Mouse (Mus musculus): ENCODE measurements around the gene Fdx1l. TPM values are rescaled to one million over a fixed set of nuclear protein-coding genes. Genes with fewer than 3 reads are reported as not detected.
"Not testable (repeated sequence)": the region's sequence is repeated elsewhere in the genome, so short reads cannot be mapped to it uniquely, and the experiment has no call there.

Fdx1l gene
- polyA plus RNA-seq, 1 experiment from 2014 or later: 62.6 TPM

DNA sequence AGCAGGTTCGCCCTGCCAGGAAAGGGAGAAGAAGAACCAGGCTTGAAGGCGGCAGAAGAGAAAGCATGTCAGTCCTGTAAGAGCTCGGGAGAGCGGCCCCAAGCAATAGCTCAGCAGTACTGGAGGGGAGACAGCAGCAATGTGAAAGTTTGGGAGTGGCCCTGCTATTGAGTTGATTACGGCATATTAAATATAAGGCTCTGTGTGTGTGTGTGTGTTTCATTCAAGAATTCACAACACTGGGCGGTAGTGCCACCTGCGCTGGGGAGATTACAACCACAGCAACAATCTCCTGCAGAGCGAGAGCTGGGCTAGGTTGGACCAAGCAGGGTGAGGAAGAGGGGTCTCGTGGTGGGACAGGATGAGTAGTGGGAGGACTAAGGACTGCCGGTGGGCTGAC lies 21.8 kb downstream of the Fdx1l start:
- Histone ChIP-seq H3K4me1 (0 out of 2 replicates have a peak, but pooled peaks cover 3% of the 10 kb centered on the region), H3K36me3 (replicated peaks) (no peaks in the 10 kb centered on the region), H3K27me3 (replicated peaks; ENCODE audit: low read depth, poor library complexity, severe bottlenecking) (0 out of 2 replicates have a peak, but pooled peaks cover 6% of the 10 kb centered on the region), H3K4me3 (no peak overlapping the region), H3K27ac (replicated peaks) (no peak overlapping the region), H3K9me3 (no peaks in the 10 kb centered on the region)
- 68% methylated on average over 10 of the region's 10 CpGs for WGBS
- DNase-seq (ENCODE audit: low spot score): no peak

- 83% methylated on average over 3 of the region's 3 CpGs for WGBS
- Histone ChIP-seq H3K9me3 (no peaks in the 10 kb centered on the region), H3K27me3 (replicated peaks; ENCODE audit: low read depth, poor library complexity, severe bottlenecking) (peaks cover 16% of the 10 kb centered on the region), H3K4me3 (no peak overlapping the region), H3K4me1 (0 out of 2 replicates have a peak, but pooled peaks cover 8% of the 10 kb centered on the region), H3K36me3 (replicated peaks) (no peaks in the 10 kb centered on the region), H3K27ac (replicated peaks) (no peak overlapping the region)
- DNase-seq (ENCODE audit: low spot score): no peak
Measured at GRCm38 (mm10) chr9:21045235-21045634, 28.2 kb downstream of the Fdx1l start.

- 70% methylated on average over 1 of the region's 1 CpGs for WGBS
- peaks cover 21% of the 10 kb centered on the region for H3K27me3 ChIP-seq (replicated peaks; ENCODE audit: low read depth, poor library complexity, severe bottlenecking)
- H3K4me1 ChIP-seq; H3K36me3 ChIP-seq (replicated peaks); H3K9me3 ChIP-seq; H3K4me3 ChIP-seq; H3K27ac ChIP-seq (replicated peaks); DNase-seq (ENCODE audit: low spot score): not testable (repeated sequence)
Measured at GRCm38 (mm10) chr9:21044785-21045184, 28.6 kb downstream of the Fdx1l start.

- Histone ChIP-seq H3K36me3 (replicated peaks) (no peaks in the 10 kb centered on the region), H3K4me1 (peaks cover 9% of the 10 kb centered on the region; the same call in 1 of the 2 replicates), H3K9me3 (peaks cover 2% of the 10 kb centered on the region; the same call in 1 of the 2 replicates), H3K27me3 (replicated peaks; ENCODE audit: low read depth, poor library complexity, severe bottlenecking) (peaks cover 33% of the 10 kb centered on the region), H3K27ac (replicated peaks) (no peak overlapping the region), H3K4me3 (no peak overlapping the region)
- no peak for DNase-seq (ENCODE audit: low spot score)
- 82% methylated on average over 4 of the region's 4 CpGs for WGBS
Measured at GRCm38 (mm10) chr9:21043563-21043962, 29.9 kb downstream of the Fdx1l start.

DNA sequence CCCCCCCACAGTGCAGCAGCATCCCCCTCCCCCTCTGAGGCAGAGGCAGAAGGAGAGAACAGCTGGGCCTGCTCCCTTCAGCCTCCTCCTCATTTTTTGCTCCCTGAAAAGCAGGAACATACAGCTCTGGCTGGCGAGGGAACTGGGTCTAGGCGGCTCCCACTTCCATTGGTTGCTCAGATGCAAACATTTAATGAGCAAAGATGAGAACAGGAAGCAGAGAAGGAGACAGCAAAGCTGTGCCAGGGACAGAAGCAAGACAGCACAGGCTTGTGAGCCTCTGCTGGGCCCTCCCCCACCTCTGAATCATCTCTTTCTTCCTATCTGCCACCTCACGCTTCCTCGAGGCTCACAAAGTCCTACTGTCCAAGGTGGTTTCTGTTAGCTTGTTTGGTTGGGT lies 32.1 kb downstream of the Fdx1l start:
- Histone ChIP-seq H3K36me3 (replicated peaks) (no peaks in the 10 kb centered on the region), H3K4me3 (no peak overlapping the region), H3K9me3 (peaks cover 3% of the 10 kb centered on the region; the same call in 1 of the 2 replicates), H3K27me3 (replicated peaks; ENCODE audit: low read depth, poor library complexity, severe bottlenecking) (peaks cover 55% of the 10 kb centered on the region), H3K4me1 (peaks cover 30% of the 10 kb centered on the region), H3K27ac (replicated peaks) (no peak overlapping the region)
- 41% methylated on average over 4 of the region's 4 CpGs for WGBS
- no peak for DNase-seq (ENCODE audit: low spot score)

- H3K27ac ChIP-seq (replicated peaks): no peak overlapping the region
- H3K9me3 ChIP-seq: peaks cover 3% of the 10 kb centered on the region; the same call in 1 of the 2 replicates
- WGBS: 78% methylated on average over 3 of the region's 3 CpGs
- H3K4me3 ChIP-seq: no peak overlapping the region
- peaks cover 71% of the 10 kb centered on the region for H3K27me3 ChIP-seq (replicated peaks; ENCODE audit: low read depth, poor library complexity, severe bottlenecking)
- H3K36me3 ChIP-seq (replicated peaks): no peaks in the 10 kb centered on the region
- peaks cover 41% of the 10 kb centered on the region for H3K4me1 ChIP-seq
- DNase-seq (ENCODE audit: low spot score): no peak
Measured at GRCm38 (mm10) chr9:21039779-21040178, 33.6 kb downstream of the Fdx1l start.

GRCm38 (mm10) chr9:21037481-21037891 lies 35.9 kb downstream of the Fdx1l start:
- DNase-seq (ENCODE audit: low spot score): peak; percentile 63
- Histone ChIP-seq H3K4me1 (peaks cover 59% of the 10 kb centered on the region), H3K27me3 (replicated peaks; ENCODE audit: low read depth, poor library complexity, severe bottlenecking) (peaks cover 94% of the 10 kb centered on the region), H3K27ac (replicated peaks) (peak overlapping the region; percentile 3; the same call in 1 of the 2 replicates), H3K9me3 (peaks cover 3% of the 10 kb centered on the region; the same call in 1 of the 2 replicates), H3K36me3 (replicated peaks) (no peaks in the 10 kb centered on the region), H3K4me3 (peak overlapping the region; percentile 48)
- 1% methylated on average over 31 of the region's 31 CpGs for WGBS

GRCm38 (mm10) chr9:21036666-21037065 lies 36.7 kb downstream of the Fdx1l start:
- Histone ChIP-seq H3K27ac (replicated peaks) (no peak overlapping the region), H3K36me3 (replicated peaks) (no peaks in the 10 kb centered on the region), H3K4me1 (peaks cover 67% of the 10 kb centered on the region), H3K9me3 (peaks cover 3% of the 10 kb centered on the region; the same call in 1 of the 2 replicates), H3K27me3 (replicated peaks; ENCODE audit: low read depth, poor library complexity, severe bottlenecking) (peaks cover 100% of the 10 kb centered on the region), H3K4me3 (peak overlapping the region; percentile 48)
- WGBS: under 1% methylated on average over 22 of the region's 22 CpGs
- DNase-seq (ENCODE audit: low spot score): peak; percentile 39

- 0 out of 2 replicates have a peak overlapping the region, but pooled peaks have one; percentile 2 for H3K4me3 ChIP-seq
- DNase-seq (ENCODE audit: low spot score): peak; percentile 38
Measured at GRCm38 (mm10) chr9:21036161-21036560, 37.3 kb downstream of the Fdx1l start.

DNA sequence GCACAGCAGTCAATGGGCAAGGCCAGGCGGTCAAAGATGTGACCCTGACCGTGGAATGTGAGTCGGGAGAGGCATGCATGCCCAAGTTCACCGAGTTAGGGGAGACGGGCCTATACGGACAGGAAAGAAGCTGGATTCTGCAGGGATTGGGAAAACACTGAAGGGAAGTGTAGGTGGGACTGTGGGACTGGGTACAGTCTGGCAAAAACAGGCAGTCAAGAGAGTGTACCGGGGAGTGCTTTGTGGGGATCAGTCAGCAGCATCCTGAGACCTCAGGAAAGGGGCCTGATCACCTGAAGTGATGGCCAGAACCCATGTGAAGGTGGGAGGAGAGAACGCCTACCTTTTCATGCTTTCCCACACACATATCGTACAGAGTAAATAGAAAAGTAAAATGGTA lies 37.8 kb downstream of the Fdx1l start:
- no peaks in the 10 kb centered on the region for H3K36me3 ChIP-seq (replicated peaks)
- peaks cover 3% of the 10 kb centered on the region; the same call in 1 of the 2 replicates for H3K9me3 ChIP-seq
- H3K4me1 ChIP-seq: peaks cover 70% of the 10 kb centered on the region
- 0 out of 2 replicates have a peak overlapping the region, but pooled peaks have one; percentile 2 for H3K4me3 ChIP-seq
- no peak for DNase-seq (ENCODE audit: low spot score)
- WGBS: 13% methylated on average over 9 of the region's 9 CpGs
- H3K27ac ChIP-seq (replicated peaks): no peak overlapping the region
- H3K27me3 ChIP-seq (replicated peaks; ENCODE audit: low read depth, poor library complexity, severe bottlenecking): peaks cover 100% of the 10 kb centered on the region

More at GRCm38 (mm10) chr9:21036161-21036560, 37.3 kb downstream of the Fdx1l start:
- peaks cover 100% of the 10 kb centered on the region for H3K27me3 ChIP-seq (replicated peaks; ENCODE audit: low read depth, poor library complexity, severe bottlenecking)
- peaks cover 68% of the 10 kb centered on the region for H3K4me1 ChIP-seq
- H3K9me3 ChIP-seq: peaks cover 3% of the 10 kb centered on the region; the same call in 1 of the 2 replicates
- 5% methylated on average over 20 of the region's 20 CpGs for WGBS
- no peaks in the 10 kb centered on the region for H3K36me3 ChIP-seq (replicated peaks)
- H3K27ac ChIP-seq (replicated peaks): no peak overlapping the region

- 1% methylated on average over 17 of the region's 17 CpGs for WGBS
- Histone ChIP-seq H3K27ac (replicated peaks) (no peak overlapping the region), H3K4me1 (peaks cover 80% of the 10 kb centered on the region), H3K27me3 (replicated peaks; ENCODE audit: low read depth, poor library complexity, severe bottlenecking) (peaks cover 100% of the 10 kb centered on the region), H3K4me3 (peak overlapping the region; percentile 8; the same call in 1 of the 2 replicates), H3K9me3 (peaks cover 3% of the 10 kb centered on the region; the same call in 1 of the 2 replicates), H3K36me3 (replicated peaks) (no peaks in the 10 kb centered on the region)
- DNase-seq (ENCODE audit: low spot score): peak; percentile 62
Measured at GRCm38 (mm10) chr9:21034481-21035085, 38.8 kb downstream of the Fdx1l start.

GRCm38 (mm10) chr9:21033136-21033535 lies 40.3 kb downstream of the Fdx1l start:
- under 1% methylated on average over 34 of the region's 34 CpGs for WGBS
- H3K27me3 ChIP-seq (replicated peaks; ENCODE audit: low read depth, poor library complexity, severe bottlenecking): peaks cover 100% of the 10 kb centered on the region

DNA sequence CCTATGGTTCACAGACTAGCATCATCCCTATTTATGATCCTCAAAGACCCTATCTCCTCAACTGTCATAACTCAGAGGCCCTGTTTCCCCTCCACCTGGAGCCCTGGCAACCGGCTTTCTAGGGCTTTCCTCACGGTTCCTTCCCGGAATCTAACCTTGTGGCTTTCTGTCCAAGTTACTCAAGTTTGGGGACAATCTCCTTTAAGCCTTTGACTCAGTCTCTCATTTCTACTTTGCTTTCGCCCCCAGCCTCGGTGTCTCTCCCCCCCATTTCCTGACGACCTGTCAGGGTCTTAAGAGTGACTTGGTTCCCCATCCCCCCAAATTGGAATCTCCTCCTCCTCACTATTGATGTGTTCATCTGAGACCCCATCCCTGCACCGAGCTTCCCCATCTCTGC lies 40.9 kb downstream of the Fdx1l start:
- 4% methylated on average over 7 of the region's 7 CpGs for WGBS
- H3K9me3 ChIP-seq: no peaks in the 10 kb centered on the region
- peaks cover 82% of the 10 kb centered on the region for H3K4me1 ChIP-seq
- H3K27me3 ChIP-seq (replicated peaks; ENCODE audit: low read depth, poor library complexity, severe bottlenecking): peaks cover 100% of the 10 kb centered on the region
- H3K27ac ChIP-seq (replicated peaks): no peak overlapping the region
- H3K4me3 ChIP-seq: peak overlapping the region; percentile 57
- no peaks in the 10 kb centered on the region for H3K36me3 ChIP-seq (replicated peaks)
- DNase-seq (ENCODE audit: low spot score): no peak

More at GRCm38 (mm10) chr9:21033136-21033535, 40.3 kb downstream of the Fdx1l start:
- peak; percentile 83 for DNase-seq (ENCODE audit: low spot score)
- Histone ChIP-seq H3K27ac (replicated peaks) (no peak overlapping the region), H3K36me3 (replicated peaks) (no peaks in the 10 kb centered on the region), H3K4me1 (peaks cover 85% of the 10 kb centered on the region), H3K9me3 (no peaks in the 10 kb centered on the region), H3K4me3 (peak overlapping the region; percentile 57)

Measured in embryonic facial prominence, embryonic 10.5 days (tissue).